Mouse (Mus musculus): ENCODE results near the gene Iqcn. TPM values are rescaled to one million over a fixed set of nuclear protein-coding genes. Genes with fewer than 3 reads are reported as not detected.

Gene Iqcn
- polyA plus RNA-seq, 1 experiment, result not detected

DNA sequence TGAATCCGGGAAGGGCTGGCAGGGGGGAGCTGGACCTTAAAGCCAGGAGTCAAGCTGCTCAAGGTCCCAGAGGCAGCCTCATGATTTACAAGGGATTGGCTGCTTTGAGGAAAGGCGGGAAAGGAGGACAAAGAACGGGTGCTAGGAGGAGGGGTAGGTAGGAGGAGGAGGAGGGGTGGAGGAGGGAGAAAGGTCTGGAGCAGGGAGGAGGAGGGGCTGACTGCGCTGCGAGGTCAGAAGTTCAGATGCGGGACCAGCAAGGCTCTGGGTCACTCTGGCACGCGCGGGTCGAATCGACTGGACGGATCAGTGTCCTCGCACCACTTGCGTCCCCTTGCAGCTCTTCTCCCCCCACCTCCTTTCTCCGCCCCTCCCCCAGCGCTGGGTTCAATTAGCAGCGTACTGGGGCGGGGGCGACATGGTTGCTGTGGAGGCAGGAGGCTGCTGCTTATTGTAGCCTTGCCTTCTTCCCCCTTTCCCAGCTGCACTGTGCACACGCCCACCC lies 11.5 kb upstream of the Iqcn start:
- TF ChIP-seq GATA1 (IDR thresholded peaks at IDR 0.05; ENCODE audit: low read length), result no peak

DNA sequence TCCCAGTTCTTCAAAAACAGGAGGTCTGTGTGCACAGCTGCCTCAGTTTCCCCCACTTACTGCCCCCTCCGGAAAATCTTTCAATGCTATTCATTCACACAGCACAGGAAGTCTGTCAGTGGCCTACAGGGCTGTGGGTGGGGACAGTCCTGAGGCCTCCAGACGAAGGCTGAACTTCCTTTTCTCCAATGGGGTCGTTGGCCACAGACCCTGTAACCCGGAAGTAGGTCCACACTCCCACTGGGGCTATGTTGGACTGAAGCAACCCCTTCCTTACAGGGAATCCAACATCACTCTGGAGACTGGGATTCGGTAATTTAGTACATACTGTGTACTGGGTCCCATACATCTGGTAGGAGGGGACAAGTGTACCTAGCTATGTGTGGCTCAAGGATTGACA lies 9.6 kb upstream of the Iqcn start:
- TF ChIP-seq GATA1 (IDR thresholded peaks at IDR 0.05; ENCODE audit: low read length), result no peak

DNA sequence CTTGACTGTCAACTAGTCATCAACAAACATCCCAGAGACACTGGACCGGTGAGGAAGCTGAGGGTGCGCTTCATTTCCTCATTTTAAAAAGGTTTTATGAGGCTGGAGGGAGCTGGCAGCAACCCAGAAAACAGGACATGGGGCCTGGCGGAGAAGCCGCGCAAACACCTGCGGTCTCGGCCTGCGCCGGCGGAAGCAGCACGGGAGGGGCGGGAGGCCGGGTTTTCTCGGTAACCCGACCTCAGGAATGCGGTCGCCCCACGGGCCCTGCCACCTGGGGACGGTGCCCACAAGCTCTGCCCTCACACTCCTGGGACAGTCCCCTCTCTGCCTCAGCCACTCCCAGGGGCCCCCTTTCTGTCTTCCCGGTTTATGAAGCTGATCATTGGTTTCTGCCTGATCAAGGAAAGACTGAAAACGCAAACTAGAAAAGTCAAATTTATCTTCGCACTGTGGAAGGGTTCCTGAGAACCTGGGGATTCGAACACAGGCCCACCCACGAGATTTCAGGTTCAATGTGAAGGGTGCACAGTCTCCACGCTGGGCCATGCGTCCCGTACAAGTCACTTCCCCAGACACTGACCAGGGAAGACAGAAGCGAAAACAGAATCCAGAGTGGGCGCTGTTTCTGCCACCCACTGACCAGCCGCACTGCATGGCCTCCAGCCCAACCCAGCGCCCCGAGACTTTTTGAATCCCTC lies 7.8 kb upstream of the Iqcn start:
- TF ChIP-seq GATA1 (IDR thresholded peaks at IDR 0.05; ENCODE audit: low read length), result no peak

DNA sequence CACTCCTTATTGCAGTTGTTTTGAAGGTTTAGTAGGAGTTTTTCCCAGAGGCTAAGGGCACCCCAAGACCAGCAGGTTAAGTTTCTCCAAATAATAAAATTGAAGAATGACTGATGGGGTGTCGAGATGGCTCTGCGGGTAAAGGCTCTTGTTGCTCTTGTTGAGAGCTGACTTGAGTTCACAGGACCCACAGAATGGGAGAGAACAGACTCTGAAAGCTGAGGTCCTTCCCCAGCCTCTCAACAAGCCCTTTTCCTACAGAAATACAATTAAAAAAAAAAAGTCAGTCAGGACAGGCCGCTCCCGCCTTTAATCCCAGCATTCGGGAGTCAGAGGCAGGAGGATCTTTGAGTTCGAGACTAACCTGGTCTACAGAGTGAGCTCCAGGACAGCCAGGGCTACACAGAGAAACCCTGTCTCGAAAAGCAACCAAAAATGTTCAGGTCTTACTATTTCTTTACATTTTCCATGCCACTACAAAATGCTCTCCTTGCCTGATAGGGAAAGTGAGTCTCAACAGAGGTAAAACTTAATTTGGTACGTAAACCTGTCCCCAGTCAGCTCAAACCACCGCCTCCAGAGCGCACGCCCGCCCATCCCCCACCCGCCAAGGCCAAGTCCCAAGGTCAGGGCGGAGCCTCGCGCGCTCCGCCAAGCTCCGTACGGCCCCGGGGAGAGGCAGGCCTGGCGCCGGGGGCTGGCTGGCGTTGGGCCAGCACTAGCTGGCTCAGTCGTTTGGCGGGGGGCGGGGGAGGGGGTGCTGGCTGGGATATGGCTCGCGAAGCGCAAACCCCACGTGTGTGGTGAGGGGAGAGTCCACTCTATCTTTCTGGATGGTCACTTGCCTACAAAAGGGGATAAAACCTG lies 7.0 kb upstream of the Iqcn start:
- TF ChIP-seq GATA1 (IDR thresholded peaks at IDR 0.05; ENCODE audit: low read length), result no peak

DNA sequence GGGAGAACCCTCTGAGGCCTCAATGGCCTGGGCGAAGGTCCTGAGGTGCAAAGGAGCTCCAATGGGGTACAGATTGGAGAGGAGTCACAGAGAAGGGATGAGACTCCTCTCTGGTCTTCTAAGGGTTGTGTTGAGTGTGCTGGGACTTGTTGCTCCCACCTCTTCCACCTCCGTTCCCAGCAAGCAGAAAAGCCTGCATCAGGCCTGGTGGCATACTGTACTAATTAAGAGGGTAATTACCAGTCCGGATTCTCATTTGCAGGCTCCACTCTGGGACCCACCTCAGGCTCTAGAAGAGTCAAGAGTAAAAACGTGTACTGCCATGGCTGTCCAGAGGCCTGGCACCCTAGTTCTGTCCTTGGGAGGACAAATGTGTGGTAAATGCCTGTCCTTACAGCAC lies 6.3 kb upstream of the Iqcn start:
- no peak for TF ChIP-seq GATA1 (IDR thresholded peaks at IDR 0.05; ENCODE audit: low read length)

DNA sequence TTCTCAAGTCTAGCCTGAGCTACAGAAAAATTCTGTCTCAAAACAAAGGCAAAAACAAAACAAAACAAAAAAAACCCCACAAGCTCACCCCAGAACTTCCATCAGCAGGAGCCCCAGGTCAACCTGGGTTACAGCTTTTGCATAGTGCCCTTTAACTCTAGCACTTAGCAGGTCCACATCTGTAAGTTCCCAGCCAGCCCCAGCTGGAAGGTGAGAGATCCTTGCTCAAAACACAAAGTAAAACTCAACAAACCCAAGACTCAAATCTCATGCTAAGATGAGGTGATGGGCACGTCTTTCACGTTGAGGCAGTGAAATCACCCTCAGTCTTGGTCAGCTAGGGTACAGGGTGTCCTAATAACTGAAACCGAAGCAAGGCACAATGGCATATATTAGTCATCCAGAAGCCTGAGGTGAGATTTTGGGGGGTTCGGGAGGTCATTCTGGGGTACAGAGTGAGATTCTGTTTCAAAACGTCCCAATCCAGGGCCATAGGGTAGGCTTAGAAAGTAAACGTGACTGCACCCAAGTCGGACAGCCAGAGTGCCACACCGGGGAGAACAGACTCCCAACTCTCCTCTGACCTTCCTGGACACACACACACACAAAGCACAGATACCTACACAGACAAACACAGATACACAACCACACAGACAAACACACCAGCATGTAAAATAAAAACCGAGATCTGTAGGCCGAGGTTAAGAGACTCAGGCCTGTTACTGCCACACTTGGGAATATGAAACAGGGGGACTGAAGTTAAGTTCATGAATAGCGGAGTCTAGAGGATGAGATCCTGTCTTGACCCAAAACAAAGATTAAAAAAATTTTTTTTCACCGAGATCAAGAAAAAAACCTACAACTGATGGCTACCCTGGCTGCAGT lies 5.6 kb upstream of the Iqcn start:
- TF ChIP-seq GATA1 (IDR thresholded peaks at IDR 0.05; ENCODE audit: low read length), result no peak

DNA sequence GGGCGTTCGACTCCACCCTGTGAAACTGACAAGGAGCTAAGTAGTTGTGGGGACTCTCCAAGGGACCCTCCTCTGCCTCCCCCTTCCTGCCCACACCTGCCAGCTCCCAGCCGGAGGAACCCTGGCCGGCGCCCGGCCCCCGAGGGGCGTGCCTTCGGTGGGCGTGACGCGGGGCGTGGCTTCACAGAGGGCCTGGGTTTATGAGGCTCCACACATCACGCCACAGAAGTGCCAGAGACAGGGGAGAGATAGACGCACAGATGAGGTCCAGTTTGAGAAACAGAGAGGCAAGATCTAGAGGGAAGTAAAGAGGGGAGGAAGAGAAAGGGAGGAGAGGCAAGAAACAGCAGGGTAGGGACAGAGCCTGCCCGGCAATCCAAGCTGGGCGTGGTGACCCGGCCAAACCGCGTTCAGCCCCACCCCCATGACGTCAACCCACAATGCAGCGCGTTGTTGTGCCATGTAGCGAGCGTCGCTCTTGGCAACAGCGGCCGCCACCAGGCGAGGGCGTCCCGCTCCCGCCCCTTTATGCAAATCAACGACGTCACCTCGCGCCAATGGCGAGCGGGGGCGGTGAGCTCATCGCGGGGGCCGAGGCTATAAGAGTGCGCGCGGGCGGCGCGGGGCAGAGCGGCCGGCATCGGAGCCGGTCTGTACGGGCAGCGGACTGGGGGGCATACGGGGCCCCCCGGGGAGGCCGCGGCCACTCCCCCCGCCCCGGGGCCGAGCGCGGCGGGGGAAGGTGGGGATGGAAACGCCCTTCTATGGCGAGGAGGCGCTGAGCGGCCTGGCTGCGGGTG lies 4.7 kb upstream of the Iqcn start, which contains the start of gene Jund:
Gene Jund, plus strand, starts transcription at position 640 of the 800 bp plus-strand sequence.
- TF ChIP-seq GATA1 (IDR thresholded peaks at IDR 0.05; ENCODE audit: low read length), result no peak

DNA sequence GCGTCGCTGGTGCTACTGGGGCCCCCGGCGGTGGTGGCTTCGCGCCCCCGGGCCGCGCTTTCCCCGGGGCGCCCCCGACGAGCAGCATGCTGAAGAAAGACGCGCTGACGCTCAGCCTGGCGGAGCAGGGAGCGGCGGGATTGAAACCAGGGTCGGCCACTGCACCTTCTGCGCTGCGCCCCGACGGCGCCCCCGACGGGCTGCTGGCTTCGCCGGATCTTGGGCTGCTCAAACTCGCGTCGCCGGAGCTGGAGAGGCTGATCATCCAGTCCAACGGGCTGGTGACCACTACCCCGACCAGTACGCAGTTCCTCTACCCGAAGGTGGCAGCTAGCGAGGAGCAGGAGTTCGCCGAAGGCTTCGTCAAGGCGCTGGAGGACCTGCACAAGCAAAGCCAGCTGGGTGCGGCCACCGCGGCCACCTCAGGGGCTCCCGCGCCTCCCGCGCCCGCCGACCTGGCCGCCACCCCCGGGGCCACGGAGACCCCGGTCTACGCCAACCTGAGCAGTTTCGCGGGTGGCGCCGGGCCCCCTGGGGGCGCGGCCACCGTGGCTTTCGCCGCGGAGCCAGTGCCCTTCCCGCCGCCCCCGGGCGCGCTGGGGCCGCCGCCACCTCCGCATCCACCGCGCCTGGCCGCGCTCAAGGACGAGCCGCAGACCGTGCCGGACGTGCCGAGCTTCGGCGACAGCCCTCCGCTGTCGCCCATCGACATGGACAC lies 4.0 kb upstream of the Iqcn start:
- no peak for TF ChIP-seq GATA1 (IDR thresholded peaks at IDR 0.05; ENCODE audit: low read length)

DNA sequence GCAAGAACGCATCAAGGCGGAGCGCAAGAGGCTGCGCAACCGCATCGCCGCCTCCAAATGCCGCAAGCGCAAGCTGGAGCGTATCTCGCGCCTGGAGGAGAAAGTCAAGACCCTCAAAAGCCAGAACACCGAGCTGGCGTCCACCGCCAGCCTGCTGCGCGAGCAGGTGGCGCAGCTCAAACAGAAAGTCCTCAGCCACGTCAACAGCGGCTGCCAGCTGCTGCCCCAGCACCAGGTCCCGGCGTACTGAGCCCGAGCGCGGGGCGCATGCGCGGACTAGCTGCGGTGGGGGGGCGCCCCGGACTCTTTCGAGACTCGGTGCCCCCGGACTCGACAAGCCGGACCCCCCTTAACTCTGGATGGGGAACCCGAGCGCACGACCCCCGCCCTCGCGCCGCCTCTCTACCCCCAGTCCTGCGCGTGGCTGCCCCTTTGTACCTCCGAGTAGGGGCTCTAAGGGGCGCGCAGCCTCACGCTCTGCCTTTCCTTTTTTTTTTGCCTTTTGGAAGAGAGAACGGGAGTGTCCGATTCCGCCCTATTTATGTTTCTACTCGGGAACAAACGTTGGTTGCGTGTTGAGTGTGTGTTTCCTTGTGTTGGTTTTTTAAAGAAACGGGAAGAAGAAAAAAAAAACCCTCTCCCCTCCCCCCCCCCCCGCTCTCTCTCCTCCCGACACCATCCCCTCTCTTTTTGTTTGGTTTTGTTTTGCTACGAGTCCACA lies 3.3 kb upstream of the Iqcn start:
- no peak for TF ChIP-seq GATA1 (IDR thresholded peaks at IDR 0.05; ENCODE audit: low read length)

DNA sequence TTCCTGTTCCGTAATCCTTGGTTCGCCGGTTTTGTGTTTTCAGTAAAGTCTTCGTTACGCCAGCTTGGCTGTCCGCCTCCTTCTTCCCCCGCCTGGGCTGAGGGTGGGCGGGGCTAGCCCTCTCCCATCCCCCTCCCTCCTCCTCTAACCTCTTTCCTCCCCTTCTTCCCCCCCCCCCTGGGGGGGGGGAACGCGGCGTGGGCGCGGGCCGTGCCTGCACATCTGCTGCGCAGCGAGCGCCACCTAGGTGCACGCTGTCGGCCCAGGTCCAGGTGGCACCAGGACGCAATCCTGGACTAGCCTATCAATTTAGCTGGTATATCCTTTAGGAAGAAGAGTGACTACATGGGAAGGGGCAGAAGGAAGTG lies 2.7 kb upstream of the Iqcn start:
- no peak for TF ChIP-seq GATA1 (IDR thresholded peaks at IDR 0.05; ENCODE audit: low read length)

DNA sequence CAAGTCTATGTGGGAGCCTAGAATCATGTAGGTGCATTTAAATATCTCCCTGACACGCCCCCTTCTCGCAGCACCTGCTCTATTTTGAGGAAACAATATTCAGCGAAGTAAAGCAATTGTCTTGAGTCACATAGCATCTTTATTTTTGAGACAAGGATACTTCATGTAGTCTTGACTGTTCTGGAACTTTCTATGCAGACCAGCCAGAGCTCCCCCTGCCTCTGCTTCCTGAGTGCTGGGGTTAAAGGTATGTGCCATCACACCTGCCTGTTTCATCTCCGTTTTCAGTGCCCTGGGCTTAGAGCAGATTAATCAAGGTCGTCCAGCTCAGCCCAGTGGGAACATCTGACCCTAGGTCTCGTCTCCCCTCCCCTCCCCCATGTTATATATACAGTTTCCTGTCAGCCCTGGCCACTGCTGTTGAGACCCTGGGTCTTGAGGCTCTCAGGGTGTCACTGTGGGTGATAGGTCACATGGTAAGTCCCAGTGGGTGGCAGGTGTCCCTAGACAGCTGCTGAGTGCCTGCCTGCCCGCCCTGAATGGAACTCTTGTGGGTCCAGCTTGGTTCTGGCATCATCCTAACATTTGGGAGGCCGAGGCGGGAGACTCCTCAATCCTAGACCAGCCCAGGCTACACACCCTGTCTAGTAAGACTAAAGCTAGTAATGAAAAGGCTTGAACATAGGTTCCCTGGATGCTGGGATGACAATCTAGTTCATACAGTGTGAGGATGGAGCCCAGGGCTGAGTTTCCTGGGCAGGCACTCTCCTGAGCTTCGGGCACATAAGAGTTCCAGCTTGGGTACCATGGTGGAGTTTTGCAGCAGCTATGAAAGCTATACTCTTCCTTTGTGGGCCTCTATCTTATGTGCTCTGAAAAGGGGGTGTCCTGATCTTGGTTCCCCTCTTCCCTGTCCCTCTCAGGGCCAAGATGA lies 1.9 kb upstream of the Iqcn start:
- no peak for TF ChIP-seq GATA1 (IDR thresholded peaks at IDR 0.05; ENCODE audit: low read length)

Data from G1E-ER4 (cell line).